Comparison of ENCODE assay signal across 22 mouse cellular contexts in the genomic region with DNA sequence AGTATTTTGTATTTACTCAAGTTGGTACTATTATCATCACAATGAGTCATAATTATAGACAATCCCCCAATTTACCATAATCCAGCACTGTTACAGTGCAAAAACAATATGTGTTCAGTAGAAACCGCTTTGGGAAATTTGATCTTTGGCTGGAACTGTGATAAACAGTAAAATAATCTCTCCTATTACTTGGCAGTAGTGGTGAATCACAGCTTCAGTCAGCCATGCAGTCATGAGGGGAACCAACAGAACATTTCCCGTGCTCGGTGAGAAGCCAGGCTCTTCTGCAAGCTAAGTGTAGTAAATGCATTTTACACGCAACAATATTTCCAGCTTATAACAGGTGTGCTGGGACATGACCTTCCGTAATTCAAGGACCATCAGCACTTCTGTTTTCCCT.
DNase-seq lines count a peak whose midpoint lies in the region; ATAC-seq and TF ChIP-seq lines count a peak whose summit lies in the region.
"Had no signal": no experiment of that assay in that cellular context is flagged by ENCODE, and none has a peak within 500 bp of the region (broad histone marks: within the 10 kb centered on the region; RNA-seq: fewer than 3 reads in every experiment).

No protein-coding gene starts in this region.

- H3K27me3 ChIP-seq in embryonic facial prominence, embryonic 14.5 days (replicated peaks; ENCODE audit: control insufficient read depth, insufficient read depth, low read length) = no peaks in the 10 kb centered on the region
- H3K27me3 ChIP-seq in embryonic facial prominence, embryonic 10.5 days (replicated peaks; ENCODE audit: low read depth, poor library complexity, severe bottlenecking) = no peaks in the 10 kb centered on the region
- H3K27me3 ChIP-seq in limb, embryonic 14.5 days (ENCODE audit: control insufficient read depth, insufficient read depth, low read length) = no peaks in the 10 kb centered on the region
- H3K27me3 ChIP-seq in limb, embryonic 10.5 days (ENCODE audit: low read depth, poor library complexity, severe bottlenecking) = no peaks in the 10 kb centered on the region
- H3K27me3 ChIP-seq: CH12.LX; embryonic facial prominence, embryonic 13.5 days; forebrain, embryonic 13.5 days; forebrain, embryonic 15.5 days had no signal

- WGBS in embryonic facial prominence, embryonic 14.5 days = 69% methylated on average over 5 of the region's 5 CpGs
- WGBS in embryonic facial prominence, embryonic 10.5 days = 90% methylated on average over 5 of the region's 5 CpGs
- WGBS in limb, embryonic 14.5 days = 56% methylated on average over 5 of the region's 5 CpGs
- 92% methylated on average over 5 of the region's 5 CpGs for whole genome bisulfite sequencing in limb, embryonic 10.5 days

- no peak for ATAC-seq in embryonic facial prominence, embryonic 14.5 days (ENCODE audit: low read depth)
- ATAC-seq in limb, embryonic 14.5 days (ENCODE audit: low FRiP score, low read depth) = no peak
- ATAC-seq in megakaryocyte progenitor cell, adult 5-6 weeks (replicated peaks; ENCODE audit: poor library complexity) = no peak
- ATAC-seq: activated CD4-positive, CD25-positive, alpha-beta regulatory T cell, adult 4 months; CD4-positive, CD25-positive, alpha-beta regulatory T cell, adult 4 months; forebrain, embryonic 13.5 days; forebrain, embryonic 15.5 days; forebrain, postnatal 0 days had no signal

- 0 out of 2 replicates have a peak, but pooled peaks cover 3% of the 10 kb centered on the region for H3K9me3 ChIP-seq in embryonic facial prominence, embryonic 14.5 days (ENCODE audit: control insufficient read depth, low read length)
- H3K9me3 ChIP-seq in embryonic facial prominence, embryonic 10.5 days = no peaks in the 10 kb centered on the region
- H3K9me3 ChIP-seq in limb, embryonic 14.5 days (ENCODE audit: control insufficient read depth, low read length) = 0 out of 2 replicates have a peak, but pooled peaks cover 4% of the 10 kb centered on the region
- H3K9me3 ChIP-seq in limb, embryonic 10.5 days (replicated peaks) = no peaks in the 10 kb centered on the region
- H3K9me3 ChIP-seq: embryonic facial prominence, embryonic 13.5 days; forebrain, embryonic 13.5 days; forebrain, embryonic 15.5 days; G1E had no signal

- no peak overlapping the region for H3K27ac ChIP-seq in embryonic facial prominence, embryonic 14.5 days (replicated peaks; ENCODE audit: low read depth, low read length)
- H3K27ac ChIP-seq in embryonic facial prominence, embryonic 10.5 days (replicated peaks) = no peak overlapping the region
- no peak overlapping the region for H3K27ac ChIP-seq in limb, embryonic 14.5 days (replicated peaks; ENCODE audit: low read depth, low read length)
- H3K27ac ChIP-seq in limb, embryonic 10.5 days = no peak overlapping the region
- H3K27ac ChIP-seq: embryonic facial prominence, embryonic 13.5 days; forebrain, embryonic 13.5 days; forebrain, embryonic 15.5 days had no signal

- TF ChIP-seq POLR2A in limb, embryonic 14.5 days (IDR thresholded peaks at IDR 0.05; ENCODE audit: borderline replicate concordance, extremely low read depth, insufficient read depth, insufficient read length) = no peak

- no peak overlapping the region for H3K4me2 ChIP-seq in embryonic facial prominence, embryonic 14.5 days (ENCODE audit: low read depth, low read length)
- H3K4me2 ChIP-seq in limb, embryonic 14.5 days (replicated peaks; ENCODE audit: low read depth, low read length, severe bottlenecking) = no peak overlapping the region
- H3K4me2 ChIP-seq: embryonic facial prominence, embryonic 13.5 days; forebrain, embryonic 13.5 days; forebrain, embryonic 15.5 days had no signal

- peak; percentile 7 for DNase-seq in embryonic facial prominence, embryonic 14.5 days (ENCODE audit: low spot score)
- no peak for DNase-seq in embryonic facial prominence, embryonic 10.5 days (ENCODE audit: low spot score)
- DNase-seq in limb, embryonic 14.5 days (ENCODE audit: low spot score) = peak; percentile 6
- no peak for DNase-seq in limb, embryonic 10.5 days (ENCODE audit: low spot score)
- DNase-seq: adrenal gland, adult 8-10 months; adrenal gland, postnatal 14 days; adrenal gland, postnatal 36 days; B cell, adult 2 months; cerebellum, adult 11-12 months; cerebellum, adult 2 months; cerebellum, adult 9-10 months; cerebellum, postnatal 10 days; cerebellum, postnatal 25 days; forebrain, postnatal 0 days had no signal

- no peak overlapping the region for H3K4me3 ChIP-seq in embryonic facial prominence, embryonic 14.5 days (ENCODE audit: low read depth, low read length)
- H3K4me3 ChIP-seq in embryonic facial prominence, embryonic 10.5 days = no peak overlapping the region
- H3K4me3 ChIP-seq in limb, embryonic 14.5 days (replicated peaks; ENCODE audit: low read length) = no peak overlapping the region
- no peak overlapping the region for H3K4me3 ChIP-seq in limb, embryonic 10.5 days
- H3K4me3 ChIP-seq: embryonic facial prominence, embryonic 13.5 days; forebrain, embryonic 13.5 days; forebrain, embryonic 15.5 days had no signal

- no peak overlapping the region for H3K9ac ChIP-seq in embryonic facial prominence, embryonic 14.5 days (ENCODE audit: low read depth, low read length)
- no peak overlapping the region for H3K9ac ChIP-seq in limb, embryonic 14.5 days (ENCODE audit: low read depth, low read length, severe bottlenecking)
- H3K9ac ChIP-seq: embryonic facial prominence, embryonic 13.5 days; forebrain, embryonic 13.5 days; forebrain, embryonic 15.5 days; forebrain, postnatal 0 days had no signal

- H3K4me1 ChIP-seq in embryonic facial prominence, embryonic 14.5 days (ENCODE audit: control insufficient read depth, insufficient read depth, low read length) = no peaks in the 10 kb centered on the region
- H3K4me1 ChIP-seq in embryonic facial prominence, embryonic 10.5 days = no peaks in the 10 kb centered on the region
- no peaks in the 10 kb centered on the region for H3K4me1 ChIP-seq in limb, embryonic 14.5 days (ENCODE audit: control insufficient read depth, insufficient read depth, low read length)
- H3K4me1 ChIP-seq in limb, embryonic 10.5 days = no peaks in the 10 kb centered on the region
- H3K4me1 ChIP-seq: embryonic facial prominence, embryonic 13.5 days; forebrain, embryonic 13.5 days; forebrain, embryonic 15.5 days had no signal

- no peaks in the 10 kb centered on the region for H3K36me3 ChIP-seq in embryonic facial prominence, embryonic 14.5 days (ENCODE audit: control insufficient read depth, insufficient read depth, low read length)
- no peaks in the 10 kb centered on the region for H3K36me3 ChIP-seq in embryonic facial prominence, embryonic 10.5 days (replicated peaks)
- no peaks in the 10 kb centered on the region for H3K36me3 ChIP-seq in limb, embryonic 14.5 days (ENCODE audit: control insufficient read depth, insufficient read depth, low read length)
- H3K36me3 ChIP-seq in limb, embryonic 10.5 days = no peaks in the 10 kb centered on the region
- H3K36me3 ChIP-seq: embryonic facial prominence, embryonic 13.5 days; forebrain, embryonic 15.5 days; G1E had no signal

Comparison
In these comparisons a context has a peak if more than half of its experiments do, and no peak if none do; other contexts are left out.
1. DNase-seq: peak in embryonic facial prominence, embryonic 14.5 days (single experiment) and limb, embryonic 14.5 days (single experiment); none in embryonic facial prominence, embryonic 10.5 days (single experiment) and limb, embryonic 10.5 days (single experiment).